Mouse (Mus musculus) lung, adult 2 months (tissue): ENCODE measurements around the gene Doc2b.

ENCODE experiments used
- CTCF ChIP-seq: fragments of 200-500 bp; IDR thresholded peaks from 2 replicates; pipeline ENCODE4 v1.5.1; 2011; ENCODE audit warnings: mild to moderate bottlenecking, low read length, control low read depth; ENCODE audit not compliant: insufficient read depth
- POLR2A ChIP-seq: fragments of 200-500 bp; IDR thresholded peaks from 2 replicates; pipeline ENCODE4 v1.6.1; 2011; ENCODE audit warnings: low read depth, mild to moderate bottlenecking, control low read depth, low read length, borderline replicate concordance; ENCODE audit errors: extremely low read depth

- TF ChIP-seq POLR2A, result no peak
- no peak for TF ChIP-seq CTCF
Observed at GRCm38 (mm10) chr11:75768091-75768989, 27.5 kb downstream of the Doc2b start.
